Mouse (Mus musculus) hindbrain, embryonic 15.5 days (tissue): ENCODE data around the gene Kdm3a. TPM values are rescaled to one million over a fixed set of nuclear protein-coding genes. Genes with fewer than 3 reads are reported as not detected.
A peak's percentile ranks its signal among the peaks of the same experiment; 100 is the strongest.

Experiments
- ATAC-seq: fragments of 200-750 bp; cut with Nextera tagmentation; 2 replicates; pipeline ENCODE4 v1.8.0; 2017; ENCODE audit warnings: low read depth, moderate number of reproducible peaks, moderate TSS enrichment; ENCODE audit not compliant: low FRiP score
- H3K27ac ChIP-seq: fragments of 300-500 bp; sonication (generic); replicated peaks from 2 replicates; pipeline ENCODE4 v1.5.1; 2015; ENCODE audit warnings: mild to moderate bottlenecking, inconsistent platforms
- H3K27me3 ChIP-seq: fragments of 300-500 bp; sonication (generic); 2 replicates; pipeline ENCODE4 v1.6.1; 2015; ENCODE audit warnings: control low read depth, inconsistent platforms
- H3K36me3 ChIP-seq: fragments of 300-500 bp; sonication (generic); 2 replicates; pipeline ENCODE4 v1.6.1; 2015; ENCODE audit warnings: control low read depth, inconsistent platforms
- H3K4me1 ChIP-seq: fragments of 300-500 bp; sonication (generic); replicated peaks from 2 replicates; pipeline ENCODE4 v1.6.1; 2015; ENCODE audit warnings: control low read depth, inconsistent platforms
- H3K4me2 ChIP-seq: fragments of 300-500 bp; sonication (generic); 2 replicates; pipeline ENCODE4 v1.6.1; 2015; ENCODE audit warnings: moderate library complexity, mild to moderate bottlenecking, inconsistent platforms
- H3K4me3 ChIP-seq: fragments of 300-500 bp; sonication (generic); 2 replicates; pipeline ENCODE4 v1.5.1; 2015; ENCODE audit warnings: mild to moderate bottlenecking, inconsistent platforms
- H3K9ac ChIP-seq: fragments of 300-500 bp; sonication (generic); 2 replicates; pipeline ENCODE4 v1.6.1; 2015; ENCODE audit warnings: inconsistent platforms
- H3K9me3 ChIP-seq: fragments of 300-500 bp; sonication (generic); 2 replicates; pipeline ENCODE4 v1.6.1; 2016; ENCODE audit warnings: control low read depth, inconsistent platforms
- WGBS: fragments of 180-500 bp; shearing (Covaris S2); methylation state at CpG from one replicate; pipeline ENCODE4 v1.1.7; 2015; 5-methylcytosine and 5-hydroxymethylcytosine counted together
- polyA plus RNA-seq: library from polyadenylated mRNA; unstranded; fragments of >200 nt; fragmentation: Nextera tagmentation; extraction: Ambion mirVana; gene quantifications from 2 replicates; pipeline ENCODE4 v1.2.1, GENCODE M21; 2015

Gene Kdm3a
- 37.4 and 38.3 TPM in 2 replicates for polyA plus RNA-seq

DNA sequence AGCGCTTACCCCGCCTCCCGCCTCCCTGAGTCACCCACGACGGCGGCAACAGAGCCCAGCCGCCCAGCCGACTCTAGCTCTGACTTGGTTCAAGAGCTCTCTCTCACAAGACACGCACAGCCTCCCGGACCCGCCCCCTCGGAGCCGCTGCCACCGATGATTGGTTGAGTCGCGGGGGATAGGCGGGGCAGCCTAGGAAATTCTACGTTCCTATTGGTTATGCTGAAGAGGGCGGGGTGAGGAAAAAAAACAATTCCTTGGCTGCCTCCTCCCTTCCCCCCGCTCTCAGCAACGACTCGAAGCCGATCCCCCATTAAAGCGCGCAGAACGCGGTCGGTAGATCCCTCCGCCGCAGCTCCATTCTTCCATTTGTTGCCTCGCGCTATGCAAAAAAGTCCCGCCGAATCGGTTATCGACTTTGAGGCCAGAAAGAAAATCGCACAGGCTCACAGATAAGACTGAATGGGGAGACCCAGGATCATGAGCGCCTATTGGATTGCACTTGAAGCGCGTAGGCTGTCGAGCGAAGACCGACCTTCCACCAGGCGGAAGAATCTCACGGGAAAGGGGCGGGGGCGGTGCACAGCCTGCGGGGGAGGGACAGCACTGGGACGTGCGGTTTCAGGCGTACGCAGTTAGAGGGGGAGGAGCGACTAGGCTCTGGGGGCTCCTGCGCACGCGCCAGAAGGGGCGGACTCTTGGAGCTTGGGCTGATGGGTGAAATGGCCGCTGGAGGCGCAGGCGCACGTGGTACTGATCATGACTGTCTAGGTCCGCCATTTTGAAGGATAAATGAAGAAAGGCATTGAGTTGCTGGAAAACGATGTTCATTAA lies at the start of gene Kdm3a:
Gene Kdm3a, minus strand, starts transcription at position 162 of the 834 bp plus-strand sequence.
- under 1% methylated on average over 63 of the region's 63 CpGs for WGBS
- peaks cover 6% of the 10 kb centered on the region; the same call in 1 of the 2 replicates for H3K36me3 ChIP-seq
- peak within 1 kb of the TSS; percentile 91 for H3K4me3 ChIP-seq
- H3K9ac ChIP-seq, result peak within 1 kb of the TSS; percentile 77
- H3K4me2 ChIP-seq, result peak within 1 kb of the TSS; percentile 71
- ATAC-seq, result peak; percentile 97
- peaks cover 31% of the 10 kb centered on the region for H3K4me1 ChIP-seq
- peak within 1 kb of the TSS; percentile 99 for H3K27ac ChIP-seq
- H3K27me3 ChIP-seq, result peaks cover 4% of the 10 kb centered on the region; the same call in 1 of the 2 replicates
- H3K9me3 ChIP-seq, result no peaks in the 10 kb centered on the region

DNA sequence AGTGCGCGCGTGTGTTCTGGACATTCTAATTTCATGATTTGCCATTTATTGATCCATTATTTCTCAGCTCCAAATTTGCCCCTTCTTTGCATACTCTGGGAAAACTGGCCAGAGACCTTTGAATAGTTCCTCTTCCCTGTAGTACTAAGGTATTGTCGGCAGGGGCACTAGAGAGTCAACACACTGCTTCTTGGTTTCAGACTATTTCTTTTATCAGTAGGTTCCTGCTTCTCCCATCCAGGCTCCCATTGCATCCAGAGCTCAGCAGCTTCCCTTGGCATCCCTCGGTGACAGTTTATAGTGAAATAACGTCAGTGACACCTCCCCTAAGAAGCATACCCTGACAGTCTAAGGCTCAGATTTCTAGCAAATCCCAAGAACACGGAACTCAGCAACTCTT lies 46.1 kb upstream of the Kdm3a start:
- no peak overlapping the region for H3K4me2 ChIP-seq
- H3K27ac ChIP-seq, result no peak overlapping the region
- H3K9me3 ChIP-seq, result no peaks in the 10 kb centered on the region
- H3K9ac ChIP-seq, result no peak overlapping the region
- 63% methylated on average over 7 of the region's 7 CpGs for WGBS
- H3K36me3 ChIP-seq, result no peaks in the 10 kb centered on the region
- H3K4me1 ChIP-seq, result no peaks in the 10 kb centered on the region
- H3K27me3 ChIP-seq, result no peaks in the 10 kb centered on the region
- H3K4me3 ChIP-seq, result no peak overlapping the region
- ATAC-seq, result no peak

DNA sequence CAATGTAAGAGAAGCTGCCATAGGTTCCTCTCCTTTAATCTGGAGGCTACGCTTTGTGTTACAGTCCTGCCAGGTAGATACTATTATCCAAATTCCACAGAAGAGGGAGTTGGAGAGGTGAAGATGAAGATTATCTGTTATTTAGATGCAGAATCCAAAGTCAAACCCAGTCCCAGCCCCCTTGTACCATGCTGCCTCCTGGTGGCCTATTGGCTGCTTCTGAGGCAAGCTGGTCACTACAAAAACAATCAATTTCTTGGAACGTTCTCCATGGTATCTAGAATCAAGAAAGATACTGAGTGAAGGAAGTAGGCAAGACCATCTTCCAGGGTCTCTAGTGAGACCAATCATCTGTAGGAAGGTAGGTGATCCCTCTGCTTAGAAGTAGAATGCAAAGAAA lies 40.4 kb upstream of the Kdm3a start:
- H3K4me2 ChIP-seq, result no peak overlapping the region
- no peak overlapping the region for H3K9ac ChIP-seq
- no peak overlapping the region for H3K27ac ChIP-seq
- 68% methylated on average over 2 of the region's 2 CpGs for WGBS
- ATAC-seq, result no peak
- no peaks in the 10 kb centered on the region for H3K4me1 ChIP-seq
- H3K27me3 ChIP-seq, result no peaks in the 10 kb centered on the region
- H3K4me3 ChIP-seq, result no peak overlapping the region
- H3K9me3 ChIP-seq, result no peaks in the 10 kb centered on the region
- no peaks in the 10 kb centered on the region for H3K36me3 ChIP-seq

GRCm38 (mm10) chr6:71664511-71664910 lies 31.7 kb upstream of the Kdm3a start:
- H3K27me3 ChIP-seq, result no peaks in the 10 kb centered on the region
- ATAC-seq, result no peak
- no peaks in the 10 kb centered on the region for H3K9me3 ChIP-seq
- H3K4me2 ChIP-seq, result no peak overlapping the region
- H3K27ac ChIP-seq, result no peak overlapping the region
- 72% methylated on average over 1 of the region's 1 CpGs for WGBS
- no peaks in the 10 kb centered on the region for H3K36me3 ChIP-seq
- H3K9ac ChIP-seq, result no peak overlapping the region
- H3K4me1 ChIP-seq, result no peaks in the 10 kb centered on the region
- no peak overlapping the region for H3K4me3 ChIP-seq

DNA sequence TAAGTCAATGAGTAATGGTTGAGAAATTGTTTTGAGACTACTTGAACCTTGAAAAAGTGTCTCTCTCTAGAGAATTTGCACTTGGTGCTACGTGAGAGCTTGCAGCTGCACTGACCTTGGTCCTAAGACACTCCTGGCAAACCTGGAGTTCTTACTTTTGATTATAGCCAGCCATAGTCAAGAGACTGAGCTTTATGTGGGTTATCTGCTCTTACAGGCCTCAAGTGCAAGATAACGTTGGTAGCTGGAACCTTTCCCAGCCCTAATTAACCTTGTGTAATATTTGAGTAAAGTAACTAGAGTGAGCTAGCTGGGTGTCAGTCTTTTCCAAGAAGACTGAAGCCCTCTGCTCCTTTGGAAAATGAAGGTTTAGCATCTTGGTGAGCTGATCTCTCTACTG lies 25.5 kb upstream of the Kdm3a start:
- Histone ChIP-seq H3K9ac (no peak overlapping the region), H3K36me3 (no peaks in the 10 kb centered on the region), H3K9me3 (no peaks in the 10 kb centered on the region), H3K27ac (no peak overlapping the region), H3K4me2 (no peak overlapping the region), H3K27me3 (no peaks in the 10 kb centered on the region), H3K4me3 (no peak overlapping the region), H3K4me1 (no peaks in the 10 kb centered on the region)
- 79% methylated on average over 2 of the region's 2 CpGs for WGBS
- no peak for ATAC-seq

DNA sequence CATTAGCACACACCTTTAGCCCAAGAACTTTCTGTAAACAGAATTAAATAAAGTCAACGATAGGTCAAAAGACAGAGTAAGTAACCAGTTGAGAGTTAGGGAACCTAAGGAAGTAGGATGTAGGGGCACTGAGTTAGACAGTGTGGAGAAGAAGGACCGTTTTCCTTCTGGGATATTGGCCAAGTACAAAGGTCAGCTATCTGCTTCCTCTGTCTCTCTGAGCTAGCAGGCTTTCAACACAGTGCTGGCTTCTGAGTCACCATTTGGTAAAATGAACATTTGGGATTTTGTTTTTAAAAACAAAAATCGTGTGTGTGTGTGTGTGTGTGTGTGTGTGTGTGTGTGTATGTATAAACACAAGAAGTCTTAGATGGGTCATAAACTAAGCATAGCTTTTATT lies 23.0 kb upstream of the Kdm3a start:
- Histone ChIP-seq H3K4me1 (no peaks in the 10 kb centered on the region), H3K9me3 (no peaks in the 10 kb centered on the region), H3K27me3 (no peaks in the 10 kb centered on the region), H3K4me3 (no peak overlapping the region), H3K9ac (no peak overlapping the region), H3K36me3 (no peaks in the 10 kb centered on the region), H3K27ac (no peak overlapping the region), H3K4me2 (no peak overlapping the region)
- 65% methylated on average over 3 of the region's 3 CpGs for WGBS
- no peak for ATAC-seq

GRCm38 (mm10) chr6:71651868-71652267 lies 19.1 kb upstream of the Kdm3a start:
- no peak for ATAC-seq

GRCm38 (mm10) chr6:71632486-71632828 lies 333 bp downstream of the Kdm3a start:
- H3K4me1 ChIP-seq, result peaks cover 31% of the 10 kb centered on the region
- H3K27me3 ChIP-seq, result peaks cover 4% of the 10 kb centered on the region; the same call in 1 of the 2 replicates
- H3K4me3 ChIP-seq, result peak overlapping the region; percentile 91
- no peak for ATAC-seq
- peak overlapping the region; percentile 99 for H3K27ac ChIP-seq
- H3K4me2 ChIP-seq, result peak overlapping the region; percentile 71
- peaks cover 6% of the 10 kb centered on the region; the same call in 1 of the 2 replicates for H3K36me3 ChIP-seq
- H3K9me3 ChIP-seq, result no peaks in the 10 kb centered on the region
- peak overlapping the region; percentile 77 for H3K9ac ChIP-seq
- WGBS, result under 1% methylated on average over 40 of the region's 41 CpGs

More at GRCm38 (mm10) chr6:71651868-71652267, 19.1 kb upstream of the Kdm3a start:
- no peak overlapping the region for H3K4me3 ChIP-seq
- H3K27ac ChIP-seq, result no peak overlapping the region
- no peaks in the 10 kb centered on the region for H3K27me3 ChIP-seq
- H3K4me2 ChIP-seq, result no peak overlapping the region
- H3K9ac ChIP-seq, result no peak overlapping the region
- no peaks in the 10 kb centered on the region for H3K9me3 ChIP-seq
- 86% methylated on average over 2 of the region's 2 CpGs for WGBS
- no peaks in the 10 kb centered on the region for H3K4me1 ChIP-seq
- no peaks in the 10 kb centered on the region for H3K36me3 ChIP-seq

DNA sequence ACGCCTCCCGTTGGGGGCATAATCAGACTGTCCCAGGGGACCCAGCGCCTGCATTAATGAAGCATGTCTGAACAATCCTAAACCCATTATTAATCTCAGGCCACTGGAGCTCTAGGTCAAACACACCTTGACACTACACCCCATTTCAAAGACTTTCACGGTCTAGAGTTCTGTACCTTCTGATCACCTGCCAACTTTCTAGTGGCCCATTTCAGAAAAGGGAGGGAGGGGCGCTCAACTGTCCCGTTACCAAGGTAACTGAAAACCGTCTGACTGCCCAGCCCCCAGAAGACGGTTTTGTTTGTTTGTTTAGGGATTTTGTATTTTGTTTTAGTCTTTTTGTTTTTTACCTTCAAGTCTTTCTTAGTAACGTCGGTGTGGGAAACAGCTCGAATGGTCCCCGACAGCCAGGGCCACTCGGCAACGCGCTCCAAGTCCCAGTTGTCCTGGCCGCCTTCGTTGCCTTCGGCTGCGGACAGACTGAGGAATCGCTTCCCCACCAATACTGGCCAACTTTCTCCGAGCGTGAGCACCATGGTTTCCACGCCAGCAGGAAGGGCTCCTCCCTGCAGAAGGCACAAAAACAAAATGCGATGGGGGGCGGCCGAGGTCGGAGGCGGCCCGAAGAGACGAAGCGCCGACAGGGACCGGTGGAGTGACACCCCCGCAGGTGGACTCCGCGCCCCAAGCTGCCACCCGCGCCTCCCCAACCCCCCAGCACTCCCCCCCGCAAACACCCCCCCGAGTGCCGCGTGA lies 906 bp downstream of the Kdm3a start:
- Histone ChIP-seq H3K36me3 (peaks cover 9% of the 10 kb centered on the region; the same call in 1 of the 2 replicates), H3K9me3 (no peaks in the 10 kb centered on the region), H3K9ac (peak overlapping the region; percentile 77), H3K4me2 (peak overlapping the region; percentile 71), H3K27ac (peak overlapping the region; percentile 99), H3K4me1 (peaks cover 31% of the 10 kb centered on the region), H3K27me3 (peaks cover 4% of the 10 kb centered on the region; the same call in 1 of the 2 replicates), H3K4me3 (peak overlapping the region; percentile 91)
- no peak; the same call in 1 of the 2 replicates for ATAC-seq
- 2% methylated on average over 32 of the region's 42 CpGs for WGBS

- 2% methylated on average over 2 of the region's 2 CpGs for WGBS
- H3K9ac ChIP-seq, result peak overlapping the region; percentile 77; the same call in 1 of the 2 replicates
- no peak overlapping the region for H3K27ac ChIP-seq
These were observed 1.6 kb downstream of the Kdm3a start for GRCm38 (mm10) chr6:71631196-71631595.

GRCm38 (mm10) chr6:71627325-71627724 lies 5.5 kb downstream of the Kdm3a start:
- Histone ChIP-seq H3K27ac (no peak overlapping the region), H3K9me3 (no peaks in the 10 kb centered on the region), H3K4me3 (no peak overlapping the region), H3K4me2 (no peak overlapping the region), H3K27me3 (no peaks in the 10 kb centered on the region), H3K4me1 (peaks cover 31% of the 10 kb centered on the region), H3K9ac (no peak overlapping the region), H3K36me3 (peaks cover 35% of the 10 kb centered on the region)
- no peak for ATAC-seq

More at GRCm38 (mm10) chr6:71631196-71631595, 1.6 kb downstream of the Kdm3a start:
- Histone ChIP-seq H3K9me3 (no peaks in the 10 kb centered on the region), H3K36me3 (peaks cover 11% of the 10 kb centered on the region; the same call in 1 of the 2 replicates), H3K4me3 (peak overlapping the region; percentile 91), H3K27me3 (no peaks in the 10 kb centered on the region), H3K4me2 (peak overlapping the region; percentile 71), H3K4me1 (peaks cover 31% of the 10 kb centered on the region)
- no peak for ATAC-seq

DNA sequence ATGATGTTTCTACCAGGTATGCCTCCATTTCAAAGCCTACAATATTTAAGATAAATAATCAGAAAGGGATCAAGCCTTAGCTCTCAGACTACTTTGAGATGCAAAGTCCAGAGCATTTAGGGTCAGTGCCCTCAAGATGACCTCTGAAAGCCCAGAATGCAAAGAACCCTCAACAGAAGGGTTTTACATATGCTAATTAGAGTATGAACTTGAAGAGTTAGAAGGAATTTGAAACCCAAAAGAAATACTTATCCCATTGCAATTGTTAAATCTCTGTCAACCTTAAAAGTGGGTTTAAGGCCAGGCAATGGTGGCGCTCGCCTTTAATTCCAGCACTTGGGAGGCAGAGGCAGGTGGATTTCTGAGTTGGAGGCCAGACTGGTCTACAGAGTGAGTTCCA lies 6.8 kb downstream of the Kdm3a start:
- Histone ChIP-seq H3K4me3 (no peak overlapping the region), H3K9me3 (no peaks in the 10 kb centered on the region), H3K4me2 (no peak overlapping the region), H3K27me3 (no peaks in the 10 kb centered on the region), H3K27ac (no peak overlapping the region), H3K9ac (no peak overlapping the region), H3K36me3 (peaks cover 42% of the 10 kb centered on the region), H3K4me1 (peaks cover 23% of the 10 kb centered on the region)
- ATAC-seq, result no peak
- WGBS, result 96% methylated on average over 2 of the region's 2 CpGs
